Mouse (Mus musculus) frontal cortex, postnatal 10 days (tissue): Measurements from ENCODE around the gene Tent4a.

Source experiments
- DNase-seq, 2 experiments: peaks; one replicate each; pipeline ENCODE4 v3.0.0; 2022; ENCODE audit warnings: low spot score in 2 of 2, mixed read lengths in 1 of 2

Tent4a gene

DNA sequence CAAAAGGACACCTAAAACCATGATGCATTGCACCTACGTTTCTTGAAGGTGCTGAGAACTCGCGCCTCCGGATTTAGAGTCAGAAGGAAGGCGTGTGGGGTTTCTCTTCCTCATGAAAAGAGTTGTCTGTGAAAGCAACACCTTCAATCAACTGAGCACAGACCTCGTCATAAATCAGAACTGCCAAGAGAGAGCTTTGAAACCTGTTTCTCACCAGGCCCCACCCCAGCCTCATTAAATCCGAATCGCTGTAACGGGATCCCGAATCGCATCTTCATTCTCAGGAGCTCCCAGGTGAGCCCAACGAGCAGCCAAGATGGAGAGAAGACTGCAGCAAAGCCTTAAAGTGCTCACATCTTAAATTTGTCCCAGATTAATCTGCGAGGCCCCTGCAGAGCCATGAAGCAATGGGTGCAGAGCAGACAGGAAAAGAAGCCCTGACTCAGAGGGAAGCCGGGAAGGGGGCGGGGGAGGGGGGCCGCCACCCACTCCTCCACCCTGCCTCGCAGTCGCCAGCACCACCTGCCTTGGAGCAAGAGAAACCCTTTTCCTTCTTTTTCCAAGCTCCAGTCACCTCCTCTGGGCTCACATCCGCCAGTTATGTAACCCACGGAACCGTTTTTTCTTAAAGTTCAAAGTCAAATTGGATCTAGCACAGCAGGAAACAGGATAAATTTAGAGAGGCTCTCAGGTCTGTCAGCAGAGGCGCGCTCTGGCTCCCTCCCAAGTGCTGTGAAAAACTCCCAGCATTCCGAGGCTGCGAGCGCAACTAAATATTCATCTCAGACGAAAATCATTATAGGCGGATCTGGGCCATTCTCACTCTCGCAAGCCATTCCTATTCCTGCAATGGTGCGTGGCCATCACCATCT is 52.5 kb downstream of the Tent4a start:
- DNase-seq = peak; percentile 75 to 78

DNA sequence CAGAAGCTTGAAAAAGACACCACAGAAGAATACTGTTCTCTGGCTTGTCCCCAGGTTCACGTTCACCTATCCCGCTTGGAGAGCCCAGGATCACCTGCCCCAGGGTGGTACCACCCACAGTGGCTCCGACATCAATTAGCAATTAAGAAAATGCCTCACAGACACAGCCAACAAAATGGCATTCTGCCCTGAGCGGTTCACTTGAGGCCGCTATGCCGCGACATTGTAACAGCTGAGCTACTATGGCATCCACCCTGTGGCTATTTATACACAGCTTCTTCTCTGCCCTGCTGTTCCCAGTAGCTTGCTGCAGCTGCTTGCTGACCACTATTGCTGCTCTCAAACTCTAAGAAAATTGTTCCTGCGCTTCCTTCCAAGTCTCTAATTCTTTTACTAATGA is 53.4 kb downstream of the Tent4a start:
- DNase-seq = no peak

- no peak for DNase-seq
Observed at GRCm38 (mm10) chr13:69479906-69480305, 54.5 kb downstream of the Tent4a start.

- no peak for DNase-seq
Observed at GRCm38 (mm10) chr13:69478703-69479102, 55.7 kb downstream of the Tent4a start.

DNA sequence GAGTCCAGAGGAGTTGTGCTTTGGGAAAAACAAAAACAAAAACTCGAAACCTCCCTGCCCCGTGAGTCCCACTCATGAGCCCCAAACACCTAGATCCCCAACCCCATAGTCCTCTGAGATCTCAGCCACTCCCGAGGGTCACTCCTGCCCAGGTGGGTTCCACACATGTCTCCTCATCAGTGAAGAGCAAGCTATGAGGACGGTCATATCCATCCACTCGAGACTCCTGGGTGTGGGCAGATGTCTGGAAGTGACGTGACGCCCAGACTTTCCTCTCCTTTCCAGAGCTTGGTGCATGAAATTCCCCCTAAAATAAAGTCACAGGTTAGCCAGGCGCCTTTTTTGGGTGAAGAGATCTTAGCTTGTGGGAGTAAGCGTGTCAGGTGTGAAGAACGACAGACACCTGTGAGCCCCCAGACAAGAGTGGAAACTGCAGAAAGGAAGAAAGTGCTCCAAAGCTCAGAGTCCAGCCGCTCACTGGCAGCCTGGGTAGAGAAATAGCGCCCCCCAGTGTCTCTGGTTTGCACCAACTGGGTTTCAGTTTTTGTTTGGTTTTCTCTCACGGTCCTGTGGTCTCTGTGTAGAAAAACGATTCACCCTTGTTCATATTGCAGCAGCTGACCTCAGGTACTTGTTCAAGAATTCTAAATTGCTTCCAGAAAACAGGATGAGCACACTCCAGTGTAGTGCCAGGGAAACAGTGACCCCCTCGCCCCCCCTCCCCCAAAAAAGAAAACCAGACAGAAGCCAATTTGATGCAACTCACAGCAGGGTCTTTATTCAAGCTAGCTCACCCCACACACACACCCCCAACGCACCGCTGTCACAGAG is 73.6 kb downstream of the Tent4a start:
- peak in 1 of 2 experiments; percentile 74 for DNase-seq

DNA sequence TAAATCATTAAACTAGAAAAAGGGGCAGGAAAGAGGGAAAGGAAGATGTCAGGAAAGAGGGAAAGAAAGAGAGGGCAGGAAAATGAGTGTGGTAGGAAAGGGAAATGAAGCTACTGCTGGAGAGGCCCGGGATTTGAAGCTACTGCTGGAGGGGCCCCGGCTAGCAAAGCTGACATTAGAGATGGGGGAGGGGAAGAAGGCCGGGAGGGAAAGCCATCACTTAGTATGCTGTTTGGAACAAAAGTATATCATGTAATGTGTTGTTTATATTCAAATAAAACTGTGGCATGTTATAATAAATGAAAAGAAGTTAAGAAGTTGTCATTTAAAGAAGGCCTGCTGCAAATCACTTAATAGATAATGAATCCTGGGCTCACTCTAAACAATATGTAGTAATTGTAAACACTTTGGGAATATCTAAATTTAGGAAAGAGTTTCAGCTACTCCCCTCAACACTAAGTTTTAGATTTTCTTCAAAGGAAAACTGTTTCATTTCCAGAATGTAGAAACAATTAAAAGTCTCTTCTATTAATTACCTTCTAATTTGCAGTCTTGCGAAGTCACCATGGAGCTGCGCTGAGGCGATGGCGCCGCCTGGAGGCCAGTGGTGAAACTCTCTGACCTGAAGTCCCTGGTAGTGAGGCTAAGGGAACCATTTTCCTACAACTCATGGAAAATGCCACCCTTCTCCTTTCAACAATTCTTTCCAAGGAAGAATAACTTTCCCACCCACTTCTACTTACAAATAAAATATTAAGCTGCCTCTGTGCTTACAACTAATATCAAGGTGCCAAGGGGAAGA is 74.6 kb downstream of the Tent4a start:
- peak in 1 of 2 experiments; percentile 74 for DNase-seq

GRCm38 (mm10) chr13:69458891-69459290 is 75.5 kb downstream of the Tent4a start:
- no peak for DNase-seq

- DNase-seq = no peak
Observed at GRCm38 (mm10) chr13:69458461-69458860, 76.0 kb downstream of the Tent4a start.

DNA sequence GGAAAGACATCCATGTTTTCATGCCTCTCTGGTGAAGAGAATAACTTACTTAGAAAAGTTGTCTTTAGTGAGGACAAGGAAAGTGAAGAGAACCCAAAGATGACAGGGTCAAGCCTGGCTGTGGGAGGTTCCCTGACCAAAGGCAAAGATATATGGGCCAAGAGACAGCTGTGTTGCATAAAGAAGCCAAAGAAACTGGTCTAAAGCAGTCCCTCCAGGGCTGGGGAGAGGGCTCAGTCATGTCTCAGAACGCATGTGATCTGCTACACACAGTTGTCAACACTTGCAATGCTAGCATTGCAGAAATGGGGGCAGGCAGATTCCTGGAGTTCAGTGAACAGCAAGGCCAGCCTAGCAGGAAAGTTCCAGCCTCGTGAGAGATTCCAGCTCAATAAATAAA is 77.3 kb downstream of the Tent4a start:
- DNase-seq = no peak

- no peak for DNase-seq
Observed at GRCm38 (mm10) chr13:69456641-69457040, 77.8 kb downstream of the Tent4a start.

GRCm38 (mm10) chr13:69455476-69456175 is 78.8 kb downstream of the Tent4a start:
- DNase-seq = no peak
